12 mouse cellular contexts compared by ENCODE assay signal in genomic region chr7:127767671-127768345, GRCm38 (mm10). TPM values are rescaled to one million over a fixed set of nuclear protein-coding genes. Genes with fewer than 3 reads are reported as not detected.
DNase-seq lines count a peak whose midpoint lies in the region; ATAC-seq lines count a peak whose summit lies in the region.
"Had no signal": no experiment of that assay in that cellular context is flagged by ENCODE, and none has a peak within 500 bp of the region (broad histone marks: within the 10 kb centered on the region; RNA-seq: fewer than 3 reads in every experiment).

No protein-coding gene starts in this region.

- no peak for ATAC-seq in midbrain, embryonic 13.5 days
- ATAC-seq in midbrain, embryonic 16.5 days: no peak
- peak; percentile 35 for ATAC-seq in erythroid progenitor cell, adult 5-6 weeks (replicated peaks; ENCODE audit: low FRiP score, poor library complexity, severe bottlenecking)
- ATAC-seq in megakaryocyte progenitor cell, adult 5-6 weeks (replicated peaks; ENCODE audit: poor library complexity): peak; percentile 2; the same call in 1 of the 2 replicates

- peaks cover 39% of the 10 kb centered on the region for H3K4me1 ChIP-seq in heart, embryonic 10.5 days
- peaks cover 31% of the 10 kb centered on the region for H3K4me1 ChIP-seq in midbrain, embryonic 13.5 days (replicated peaks)
- peaks cover 16% of the 10 kb centered on the region for H3K4me1 ChIP-seq in midbrain, embryonic 16.5 days (ENCODE audit: control insufficient read depth, insufficient read depth, low read length)

- H3K9me3 ChIP-seq in heart, embryonic 10.5 days: no peaks in the 10 kb centered on the region
- no peaks in the 10 kb centered on the region for H3K9me3 ChIP-seq in midbrain, embryonic 13.5 days
- no peaks in the 10 kb centered on the region for H3K9me3 ChIP-seq in midbrain, embryonic 16.5 days (replicated peaks; ENCODE audit: control insufficient read depth, low read length, poor library complexity, severe bottlenecking)

- intact Hi-C loops in heart, postnatal 10 days (cut with DNase I): no loop called here

- no peak overlapping the region for H3K4me2 ChIP-seq in midbrain, embryonic 13.5 days (replicated peaks)
- H3K4me2 ChIP-seq in midbrain, embryonic 16.5 days (ENCODE audit: low read length): no peak overlapping the region

- 92% methylated on average over 19 of the region's 19 CpGs for WGBS in heart, embryonic 10.5 days
- WGBS in midbrain, embryonic 13.5 days: 96% methylated on average over 19 of the region's 19 CpGs
- 92% methylated on average over 19 of the region's 19 CpGs for WGBS in midbrain, embryonic 16.5 days

- H3K9ac ChIP-seq in midbrain, embryonic 13.5 days (replicated peaks): 0 out of 2 replicates have a peak overlapping the region, but pooled peaks have one; percentile 14
- no peak overlapping the region for H3K9ac ChIP-seq in midbrain, embryonic 16.5 days (ENCODE audit: low read depth, low read length)

- no peak overlapping the region; the same call in 1 of the 2 replicates for H3K4me3 ChIP-seq in heart, embryonic 10.5 days
- H3K4me3 ChIP-seq in midbrain, embryonic 13.5 days (replicated peaks): no peak overlapping the region
- H3K4me3 ChIP-seq in midbrain, embryonic 16.5 days (ENCODE audit: low read depth, low read length): no peak overlapping the region

- DNase-seq in heart, embryonic 10.5 days (ENCODE audit: low spot score): no peak
- DNase-seq in heart, postnatal 10 days: no peak
- DNase-seq in layer of hippocampus, adult 8-10 months (ENCODE audit: low spot score in 2 of 2): no peak
- DNase-seq in adrenal gland, postnatal 14 days: no peak

- H3K27me3 ChIP-seq in heart, embryonic 10.5 days (ENCODE audit: insufficient read depth, poor library complexity, severe bottlenecking): peaks cover 28% of the 10 kb centered on the region; the same call in 1 of the 2 replicates
- H3K27me3 ChIP-seq in midbrain, embryonic 13.5 days: no peaks in the 10 kb centered on the region
- no peaks in the 10 kb centered on the region for H3K27me3 ChIP-seq in midbrain, embryonic 16.5 days (ENCODE audit: control insufficient read depth, insufficient read depth, low read depth, low read length)
- H3K27me3 ChIP-seq: CH12.LX had no signal

- H3K27ac ChIP-seq in heart, embryonic 10.5 days: peak overlapping the region; percentile 32; the same call in 1 of the 2 replicates
- H3K27ac ChIP-seq in midbrain, embryonic 13.5 days: 0 out of 2 replicates have a peak overlapping the region, but pooled peaks have one; percentile 73
- no peak overlapping the region for H3K27ac ChIP-seq in midbrain, embryonic 16.5 days (ENCODE audit: low read length)

- H3K36me3 ChIP-seq in heart, embryonic 10.5 days: peaks cover 46% of the 10 kb centered on the region
- peaks cover 55% of the 10 kb centered on the region for H3K36me3 ChIP-seq in midbrain, embryonic 13.5 days
- peaks cover 34% of the 10 kb centered on the region for H3K36me3 ChIP-seq in midbrain, embryonic 16.5 days (ENCODE audit: control insufficient read depth, insufficient read depth, low read length)

RNA-seq across cellular contexts. Expression of gene Orai3, which starts 1.8 kb away (rescaled TPM):
- polyA plus RNA-seq in heart, embryonic 10.5 days (2016; fragmentation: Nextera tagmentation; extraction: Ambion mirVana): 12.9 and 19.8 TPM in 2 replicates
- 10 to 100 TPM; 18.0 to 20.9 TPM for total RNA-seq in heart, postnatal 10 days (2021)
- polyA plus RNA-seq in midbrain, embryonic 13.5 days (2015; fragmentation: Nextera tagmentation; extraction: Ambion mirVana): 5.9 and 6.1 TPM in 2 replicates
- polyA plus RNA-seq in midbrain, embryonic 16.5 days (2015; fragmentation: Nextera tagmentation; extraction: Ambion mirVana): 8.8 TPM in 2 replicates
- total RNA-seq in erythroid progenitor cell, adult 5-6 weeks (2015; ENCODE audit: low replicate concordance): 2.5 and 5.4 TPM in 2 replicates
- 4.6 and 6.7 TPM in 2 replicates for total RNA-seq in erythroid progenitor cell, adult 5-6 weeks (2017; ENCODE audit: low replicate concordance)
- total RNA-seq in megakaryocyte progenitor cell, adult 5-6 weeks (2015): 26.7 and 32.1 TPM in 2 replicates
- total RNA-seq in megakaryocyte progenitor cell, adult 5-6 weeks (2017): 28.2 and 30.2 TPM in 2 replicates
- 10 to 100 TPM; 25.8 to 30.7 (median 29.4) TPM for total RNA-seq in layer of hippocampus, adult 8-10 months (2022)
- 28.1 and 28.3 TPM in 2 replicates for total RNA-seq in adrenal gland, postnatal 14 days (2021)

RNA-seq across cellular contexts. Expression of gene Setd1a, which starts 8.7 kb away (rescaled TPM):
- 13.2 and 23.7 TPM in 2 replicates for polyA plus RNA-seq in heart, embryonic 10.5 days (2016; fragmentation: Nextera tagmentation; extraction: Ambion mirVana)
- 10 to 100 TPM; 26.1 to 29.9 TPM for total RNA-seq in heart, postnatal 10 days (2021)
- polyA plus RNA-seq in midbrain, embryonic 13.5 days (2015; fragmentation: Nextera tagmentation; extraction: Ambion mirVana): 19.7 and 22.7 TPM in 2 replicates
- polyA plus RNA-seq in midbrain, embryonic 16.5 days (2015; fragmentation: Nextera tagmentation; extraction: Ambion mirVana): 12.8 and 18.0 TPM in 2 replicates
- 38.1 and 42.5 TPM in 2 replicates for total RNA-seq in erythroid progenitor cell, adult 5-6 weeks (2015; ENCODE audit: low replicate concordance)
- 14.8 and 21.3 TPM in 2 replicates for total RNA-seq in erythroid progenitor cell, adult 5-6 weeks (2017; ENCODE audit: low replicate concordance)
- 54.7 and 67.2 TPM in 2 replicates for total RNA-seq in megakaryocyte progenitor cell, adult 5-6 weeks (2015)
- 9.7 and 13.6 TPM in 2 replicates for total RNA-seq in megakaryocyte progenitor cell, adult 5-6 weeks (2017)
- 10 to 100 TPM; 46.6 to 56.4 (median 48.7) TPM for total RNA-seq in layer of hippocampus, adult 8-10 months (2022)
- 37.7 and 46.2 TPM in 2 replicates for total RNA-seq in adrenal gland, postnatal 14 days (2021)

RNA-seq across cellular contexts. Expression of gene Gm49388, which starts 17.6 kb away (rescaled TPM):
- not detected in 2 replicates for polyA plus RNA-seq in heart, embryonic 10.5 days (2016; fragmentation: Nextera tagmentation; extraction: Ambion mirVana)
- total RNA-seq in heart, postnatal 10 days (2021): 1 to 10 TPM; 2.7 to 3.1 TPM
- polyA plus RNA-seq in midbrain, embryonic 13.5 days (2015; fragmentation: Nextera tagmentation; extraction: Ambion mirVana): not detected in 2 replicates
- polyA plus RNA-seq in midbrain, embryonic 16.5 days (2015; fragmentation: Nextera tagmentation; extraction: Ambion mirVana): not detected in 2 replicates
- 8.6 and 10.9 TPM in 2 replicates for total RNA-seq in erythroid progenitor cell, adult 5-6 weeks (2015; ENCODE audit: low replicate concordance)
- total RNA-seq in erythroid progenitor cell, adult 5-6 weeks (2017; ENCODE audit: low replicate concordance): 4.5 and 10.7 TPM in 2 replicates
- total RNA-seq in megakaryocyte progenitor cell, adult 5-6 weeks (2015): not detected in 2 replicates
- total RNA-seq in megakaryocyte progenitor cell, adult 5-6 weeks (2017): not detected in 2 replicates
- total RNA-seq in layer of hippocampus, adult 8-10 months (2022): 1 to 10 TPM; 2.0 to 5.7 (median 2.3) TPM
- 0.38 and 0.44 TPM in 2 replicates for total RNA-seq in adrenal gland, postnatal 14 days (2021)
- polyA plus RNA-seq: gonadal fat pad, adult 2 months; intestine, embryonic 16.5 days; neural tube, embryonic 11.5 days had no signal

RNA-seq across cellular contexts. Expression of gene Fbxl19, which starts 23.5 kb away (rescaled TPM):
- 3.4 and 4.8 TPM in 2 replicates for polyA plus RNA-seq in heart, embryonic 10.5 days (2016; fragmentation: Nextera tagmentation; extraction: Ambion mirVana)
- total RNA-seq in heart, postnatal 10 days (2021): 1 to 10 TPM; 5.6 to 6.2 TPM
- polyA plus RNA-seq in midbrain, embryonic 13.5 days (2015; fragmentation: Nextera tagmentation; extraction: Ambion mirVana): 10.6 and 11.6 TPM in 2 replicates
- 7.4 and 8.0 TPM in 2 replicates for polyA plus RNA-seq in midbrain, embryonic 16.5 days (2015; fragmentation: Nextera tagmentation; extraction: Ambion mirVana)
- total RNA-seq in erythroid progenitor cell, adult 5-6 weeks (2015; ENCODE audit: low replicate concordance): 1.7 and 1.8 TPM in 2 replicates
- total RNA-seq in erythroid progenitor cell, adult 5-6 weeks (2017; ENCODE audit: low replicate concordance): 1.5 and 3.6 TPM in 2 replicates
- 5.6 and 5.7 TPM in 2 replicates for total RNA-seq in megakaryocyte progenitor cell, adult 5-6 weeks (2015)
- 14.2 and 16.1 TPM in 2 replicates for total RNA-seq in megakaryocyte progenitor cell, adult 5-6 weeks (2017)
- 10 to 100 TPM; 52.2 to 65.5 (median 56.3) TPM for total RNA-seq in layer of hippocampus, adult 8-10 months (2022)
- 12.8 and 14.5 TPM in 2 replicates for total RNA-seq in adrenal gland, postnatal 14 days (2021)

RNA-seq across cellular contexts. Expression of gene Hsd3b7, which starts 32.6 kb away (rescaled TPM):
- polyA plus RNA-seq in heart, embryonic 10.5 days (2016; fragmentation: Nextera tagmentation; extraction: Ambion mirVana): 14.9 and 17.1 TPM in 2 replicates
- total RNA-seq in heart, postnatal 10 days (2021): 10 to 100 TPM; 15.9 to 16.1 TPM
- polyA plus RNA-seq in midbrain, embryonic 13.5 days (2015; fragmentation: Nextera tagmentation; extraction: Ambion mirVana): 8.6 and 9.2 TPM in 2 replicates
- polyA plus RNA-seq in midbrain, embryonic 16.5 days (2015; fragmentation: Nextera tagmentation; extraction: Ambion mirVana): 8.4 and 10.3 TPM in 2 replicates
- 5.8 TPM in 1 of 2 replicates, not detected in the other for total RNA-seq in erythroid progenitor cell, adult 5-6 weeks (2015; ENCODE audit: low replicate concordance)
- total RNA-seq in erythroid progenitor cell, adult 5-6 weeks (2017; ENCODE audit: low replicate concordance): 2.6 and 3.5 TPM in 2 replicates
- 20.2 and 31.3 TPM in 2 replicates for total RNA-seq in megakaryocyte progenitor cell, adult 5-6 weeks (2015)
- 25.6 and 26.8 TPM in 2 replicates for total RNA-seq in megakaryocyte progenitor cell, adult 5-6 weeks (2017)
- 10 to 100 TPM in 2 of 4 experiments, 1 to 10 TPM in 2; 4.8 to 12.2 (median 10.7) TPM for total RNA-seq in layer of hippocampus, adult 8-10 months (2022)
- total RNA-seq in adrenal gland, postnatal 14 days (2021): 38.0 and 69.3 TPM in 2 replicates

Comparison
In these comparisons a context has a peak if more than half of its experiments do, and no peak if none do; other contexts are left out.
1. ATAC-seq: peak in erythroid progenitor cell, adult 5-6 weeks (single experiment) and megakaryocyte progenitor cell, adult 5-6 weeks (single experiment); none in midbrain, embryonic 13.5 days (single experiment) and midbrain, embryonic 16.5 days (single experiment).